Mouse (Mus musculus) R1 (cell line): Measurements from ENCODE around the gene Msln.

ENCODE experiments used
- DNase-seq: peaks from one replicate; pipeline ENCODE4 v3.0.0-alpha.2; 2018; ENCODE audit warnings: low read depth, low spot score

The Msln gene

DNA sequence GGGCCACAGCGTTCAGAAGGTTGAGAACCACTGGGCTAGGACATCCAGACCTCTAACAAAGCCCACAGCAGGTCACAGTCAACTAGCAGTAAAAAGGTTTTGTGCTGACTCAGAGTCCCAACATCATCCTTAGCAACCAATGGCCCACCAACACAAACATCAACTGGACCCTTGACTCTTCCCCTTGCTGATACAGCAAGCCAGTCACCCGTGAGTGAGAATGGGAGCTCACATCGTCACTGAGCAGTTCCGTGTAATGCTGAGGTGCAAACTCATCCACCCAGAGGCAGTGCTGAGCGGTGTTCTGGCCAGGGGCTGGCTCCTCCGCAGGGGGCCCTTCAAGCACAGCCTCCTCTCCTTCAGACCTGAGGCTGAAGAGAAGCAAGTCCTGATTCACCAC, 28.9 kb downstream of the Msln start:
- no peak for DNase-seq

DNA sequence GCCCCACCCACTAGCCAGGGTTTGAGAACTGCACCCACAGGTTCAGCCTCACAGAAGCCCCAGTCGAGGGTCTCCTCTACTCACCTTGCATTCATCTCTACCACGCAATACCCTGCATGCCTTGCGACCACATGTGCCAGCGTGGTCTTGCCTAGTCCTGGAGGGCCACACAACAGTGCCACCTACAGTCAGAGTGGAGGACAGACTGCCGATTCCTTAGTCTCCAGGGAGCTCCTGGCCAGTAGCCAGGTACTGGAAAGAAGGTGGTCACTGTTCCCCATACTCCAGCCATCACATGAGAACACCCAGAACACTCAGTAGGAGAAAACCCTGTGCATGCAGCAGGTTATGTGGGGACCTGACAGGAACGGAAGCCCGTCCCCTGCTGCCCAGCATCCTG, 30.3 kb downstream of the Msln start:
- DNase-seq = peak; percentile 80

DNA sequence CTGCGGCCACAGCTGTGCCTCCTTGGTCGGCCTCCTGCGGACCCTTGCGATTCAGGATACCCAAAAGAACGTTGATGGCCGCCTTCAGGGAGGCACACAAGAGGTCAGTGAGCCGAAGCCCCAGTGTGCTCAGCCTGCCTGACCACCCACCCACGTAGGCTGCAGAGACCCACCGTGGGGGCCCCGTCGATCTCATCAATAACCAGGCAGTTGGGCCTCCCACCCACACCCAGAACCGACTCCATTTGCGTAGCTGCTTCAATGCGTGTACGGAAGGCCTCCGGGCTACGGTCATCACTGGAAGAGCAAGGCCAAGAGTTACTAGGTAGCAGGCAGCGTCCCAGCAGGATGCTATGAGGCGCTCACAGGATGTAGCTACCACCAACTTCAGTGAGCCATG, 30.7 kb downstream of the Msln start:
- no peak for DNase-seq

DNA sequence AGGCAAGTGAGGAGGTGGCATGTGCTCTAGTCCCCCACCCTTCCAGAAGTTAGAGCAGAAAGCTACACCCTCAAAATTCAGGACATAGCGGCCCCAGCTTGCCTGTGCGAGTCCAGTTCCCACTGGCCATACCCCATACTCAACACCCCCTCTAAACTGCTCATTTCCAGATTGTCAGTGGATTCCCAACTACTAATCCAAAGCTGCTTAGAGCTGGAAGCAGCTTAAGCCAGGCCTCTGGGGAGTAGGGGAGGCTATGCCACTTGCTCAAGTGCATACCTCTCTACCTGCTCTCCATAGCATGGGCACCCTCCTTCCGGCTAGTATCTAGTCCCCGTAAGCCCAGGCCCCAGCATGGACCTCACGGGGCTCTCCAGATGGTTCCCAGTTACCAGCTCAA, 32.7 kb downstream of the Msln start:
- no peak for DNase-seq

DNA sequence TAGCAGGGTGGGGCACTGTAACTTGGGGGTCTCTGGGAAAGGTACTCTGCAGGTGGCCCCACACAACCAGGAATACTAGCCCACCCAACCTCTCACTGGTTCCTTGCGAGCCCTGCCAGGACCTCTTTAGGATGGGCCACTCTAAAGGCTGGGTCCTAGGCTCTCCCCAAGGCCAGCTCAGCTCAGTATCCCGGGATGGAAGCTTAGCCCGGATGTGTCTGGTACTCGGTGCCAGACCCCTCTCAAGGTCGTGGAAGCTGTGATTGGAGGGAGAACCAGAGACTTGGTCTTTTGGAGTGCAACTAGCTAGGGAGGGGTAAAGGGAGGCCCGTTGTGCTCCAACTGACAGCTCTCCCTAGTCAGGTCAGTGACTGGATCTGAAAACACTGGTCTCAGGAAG, 36.5 kb downstream of the Msln start:
- DNase-seq = peak; percentile 56

DNA sequence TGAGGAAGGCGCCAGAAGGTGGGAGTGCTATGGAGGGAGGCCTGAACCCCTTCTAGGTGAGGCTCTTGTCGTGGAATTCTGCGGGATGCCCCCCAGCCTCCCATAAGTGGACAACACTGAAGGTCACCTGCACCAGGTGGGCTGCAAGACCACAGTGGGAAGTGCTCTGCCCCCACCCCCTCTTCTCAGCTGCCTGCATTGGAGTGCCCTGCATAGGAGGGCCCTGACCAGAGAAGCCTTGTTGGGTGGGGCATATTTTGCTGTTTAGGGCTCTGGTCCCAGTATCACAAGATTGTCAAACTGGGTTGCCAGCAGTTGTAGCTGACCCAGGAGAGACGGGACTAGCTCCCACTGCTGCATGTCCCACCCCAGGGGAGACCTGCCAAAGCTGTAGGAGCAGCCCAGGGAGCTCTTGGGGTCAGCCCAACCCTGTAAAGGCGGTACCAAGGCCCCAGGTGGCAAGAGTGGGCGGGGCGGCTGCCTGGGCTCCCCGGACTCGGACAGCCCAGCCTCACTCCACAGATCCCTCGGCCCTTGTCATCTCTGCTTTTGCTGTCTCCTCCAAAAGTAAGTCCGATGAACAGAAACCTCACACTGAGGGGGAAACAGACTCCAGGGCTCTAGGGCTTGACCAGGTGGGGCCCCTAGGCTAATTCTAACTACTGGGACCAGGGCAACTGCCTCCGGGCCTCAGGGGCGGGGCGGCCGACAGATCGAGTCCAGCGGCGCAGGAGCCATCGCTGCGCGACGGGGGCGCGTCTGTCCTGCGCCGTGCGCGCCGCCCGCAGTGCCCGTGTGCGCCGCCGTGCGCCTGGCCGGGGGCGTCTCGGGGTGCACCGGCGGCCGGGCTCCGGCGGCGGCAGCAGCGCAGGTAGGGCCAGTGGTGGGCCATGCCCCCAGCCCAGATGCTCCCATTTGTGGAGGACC, 37.2 kb downstream of the Msln start, which contains the start of gene Gng13:
Gng13 (plus strand) TSS at position 461 of the 927 bp plus-strand sequence.
- DNase-seq = peak; percentile 53

DNA sequence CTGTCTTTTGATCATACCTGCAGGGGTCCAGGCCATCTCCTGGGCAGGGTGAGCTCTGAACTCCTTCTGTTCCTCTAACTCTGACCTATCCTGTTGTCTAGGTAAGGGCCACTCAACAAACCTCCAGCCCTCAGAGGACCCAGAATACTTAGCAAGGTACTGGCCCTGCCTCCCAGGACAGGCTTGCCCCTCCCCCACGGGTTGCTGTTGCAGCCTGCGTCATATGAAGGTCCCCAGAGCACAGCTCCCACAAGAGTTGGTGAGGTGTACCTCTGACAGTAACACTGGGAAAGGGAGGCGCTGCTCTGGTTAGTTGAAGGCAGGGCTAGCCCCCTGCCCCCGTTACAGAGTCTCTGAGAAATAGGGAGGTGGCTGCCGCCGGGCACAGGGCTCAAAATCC, 38.0 kb downstream of the Msln start:
- DNase-seq = no peak

DNA sequence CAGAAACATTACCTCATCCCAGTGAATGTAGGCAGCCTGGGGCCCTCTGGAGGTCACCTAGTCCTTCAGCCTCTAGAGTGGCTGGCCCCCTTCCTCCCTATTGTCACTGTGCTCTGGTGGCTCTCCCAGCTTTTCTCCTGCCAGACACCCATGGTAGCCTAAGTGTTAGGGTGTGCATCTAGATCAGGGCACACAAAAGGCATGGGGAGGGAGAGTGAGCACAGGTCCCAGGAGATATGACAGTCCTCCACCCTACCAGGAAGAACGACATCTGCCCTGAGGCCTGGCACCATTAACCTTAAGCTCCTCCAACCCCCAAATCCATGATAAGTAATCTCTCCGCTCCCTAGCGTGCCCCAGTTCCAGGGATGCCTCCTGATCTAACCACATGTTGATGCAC, 38.6 kb downstream of the Msln start:
- no peak for DNase-seq

DNA sequence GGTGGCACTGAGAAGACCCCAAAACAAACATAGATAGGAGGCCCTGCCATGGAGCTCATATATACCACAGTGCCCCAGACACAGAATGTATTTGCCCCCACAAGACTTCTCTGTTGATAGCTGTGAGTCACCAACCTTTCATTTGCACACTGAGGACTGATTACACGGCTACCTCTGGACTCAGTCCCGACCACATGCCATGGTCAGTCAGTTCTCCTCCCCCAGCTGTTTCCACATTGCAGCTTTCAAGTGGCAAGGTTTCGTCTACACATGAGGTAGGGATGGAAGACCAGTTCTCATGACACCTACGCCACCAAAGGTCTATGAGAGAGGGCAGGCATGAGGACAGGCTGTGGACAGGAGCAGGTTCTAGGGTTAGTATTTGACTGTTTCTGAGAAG, 43.0 kb downstream of the Msln start:
- DNase-seq = no peak

DNA sequence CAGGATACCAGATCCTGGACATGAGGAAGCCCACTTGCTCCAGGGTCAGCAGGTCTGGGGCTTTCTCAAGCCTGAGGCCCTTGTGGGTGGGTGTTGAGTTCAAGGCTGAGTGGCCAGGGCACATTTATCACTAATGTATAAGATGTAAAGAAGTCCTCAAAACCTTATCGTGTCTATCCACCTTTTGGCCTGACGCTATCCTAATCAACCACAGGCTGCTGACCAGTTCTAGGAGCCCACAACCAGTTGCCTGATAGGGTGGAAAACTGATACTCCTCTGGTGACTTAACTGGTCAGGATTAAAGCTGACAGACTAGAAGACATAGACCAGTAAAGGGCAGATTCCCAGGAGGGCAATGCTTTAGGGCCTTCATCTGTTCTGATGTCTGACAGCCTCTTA, 44.2 kb downstream of the Msln start:
- DNase-seq = no peak

DNA sequence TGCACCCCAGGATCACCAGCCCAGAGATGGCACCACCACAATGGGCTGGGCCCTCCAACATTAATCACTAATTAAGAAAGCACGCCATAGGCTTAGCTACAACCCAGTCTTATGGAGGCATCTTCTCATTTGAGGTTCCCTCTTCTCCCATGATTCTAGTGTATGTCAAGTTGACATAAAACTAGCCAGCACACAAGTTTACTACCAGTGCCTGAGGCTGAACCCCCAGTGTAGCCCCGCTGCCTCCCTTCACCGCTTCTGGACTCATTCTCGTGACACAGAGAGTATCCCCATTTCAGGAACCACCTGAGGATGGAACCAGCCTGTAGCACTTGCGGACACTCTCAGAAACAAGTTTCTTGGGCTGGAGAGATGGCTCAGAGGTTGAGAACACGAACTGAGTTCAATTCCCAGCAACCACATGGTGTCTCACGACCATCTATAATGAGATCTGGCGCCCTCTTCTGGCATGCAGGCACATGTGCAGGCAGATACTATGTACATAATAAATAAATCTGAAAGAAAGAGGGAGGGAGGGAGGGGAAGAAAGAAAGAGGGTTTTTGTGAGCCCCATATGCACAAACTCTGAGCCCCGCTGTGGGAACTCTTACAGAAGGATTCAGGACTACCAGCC, 53.2 kb downstream of the Msln start:
- DNase-seq = peak; percentile 75
